Mouse (Mus musculus) small intestine, adult 2 months (tissue): ENCODE results near the gene Zfp827.

Experiments
- CTCF ChIP-seq: fragments of 200-500 bp; IDR thresholded peaks from 2 replicates; pipeline ENCODE4 v1.5.1; 2012; ENCODE audit warnings: low read depth, mild to moderate bottlenecking, control low read depth, inconsistent platforms, low read length, moderate library complexity, mixed read lengths; ENCODE audit not compliant: insufficient replicate concordance, insufficient read length; ENCODE audit errors: extremely low read depth
- POLR2A ChIP-seq: fragments of 200-500 bp; IDR thresholded peaks from 2 replicates; pipeline ENCODE4 v1.6.1; 2012; ENCODE audit warnings: low read depth, mild to moderate bottlenecking, control low read depth, inconsistent platforms, low read length, moderate library complexity

DNA sequence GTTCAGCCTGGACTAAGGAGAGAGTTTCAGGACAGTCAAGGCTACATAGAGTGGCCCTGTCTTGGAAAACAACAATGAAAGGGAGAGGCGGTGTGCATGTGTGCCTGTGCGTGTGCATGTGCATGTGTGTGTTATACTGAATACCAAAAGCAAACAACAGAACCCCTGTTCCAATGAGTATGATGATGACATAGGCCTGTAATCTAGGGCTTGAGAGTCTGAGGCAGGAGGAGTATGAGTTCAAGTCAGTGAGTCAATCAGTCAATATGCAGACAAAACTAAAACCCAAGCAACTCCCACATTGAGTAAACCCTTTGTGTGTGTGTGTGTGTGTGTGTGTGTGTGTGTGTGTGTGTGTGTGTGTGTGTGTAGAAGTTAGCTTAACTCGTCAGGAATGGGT, 13.2 kb downstream of the Zfp827 start:
- no peak for TF ChIP-seq CTCF
- TF ChIP-seq POLR2A: no peak
